Mouse (Mus musculus): Measurements from ENCODE around the gene Six3.

Six3 gene

GRCm38 (mm10) chr17:85613266-85613860, at the start of gene Six3:
Six3 (plus strand) TSS chr17:85613608.
- DNase-seq (ENCODE audit: low spot score): no peak

DNA sequence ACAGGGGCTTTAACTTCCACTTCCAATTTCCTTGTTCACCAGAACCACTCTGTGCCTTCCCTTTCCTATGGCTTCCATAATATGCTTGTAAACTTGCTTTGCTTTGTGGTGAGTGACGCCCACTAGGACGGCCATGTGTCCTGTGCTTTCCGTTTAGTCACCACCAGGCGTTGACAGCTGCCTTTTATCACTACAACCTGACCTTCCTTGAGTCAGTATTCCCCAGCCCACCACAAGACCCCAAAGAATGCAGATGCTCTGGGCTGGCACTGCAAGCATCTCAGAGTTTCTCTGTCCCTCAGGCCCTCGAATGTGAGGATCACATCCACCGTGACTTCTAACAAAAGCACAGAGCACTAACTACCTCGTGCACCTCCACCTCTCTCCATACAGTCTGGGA, 49.3 kb upstream of the Six3 start:
- no peak for DNase-seq (ENCODE audit: low spot score)

- DNase-seq (ENCODE audit: low spot score): no peak
Measured at GRCm38 (mm10) chr17:85574023-85574422, 39.4 kb upstream of the Six3 start.

DNA sequence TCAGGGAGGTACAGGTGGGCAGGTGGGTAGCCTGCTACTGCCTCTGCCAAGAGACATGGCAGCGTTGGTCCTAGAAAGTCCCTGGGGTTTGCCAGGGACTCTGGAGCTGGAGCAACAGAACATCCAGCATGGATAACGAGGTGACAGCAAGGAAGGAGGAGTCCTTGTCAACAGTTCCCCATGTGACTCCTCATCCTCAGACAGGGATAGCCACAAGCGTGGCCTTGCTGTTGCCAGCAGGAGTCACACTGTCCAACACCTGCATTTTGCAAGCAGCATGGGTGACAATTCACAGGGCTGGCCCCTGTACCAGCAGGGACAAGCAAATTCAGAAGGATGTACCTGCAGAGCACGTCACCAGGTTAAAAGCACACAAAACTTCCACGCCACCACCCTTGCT, 35.1 kb upstream of the Six3 start:
- no peak for DNase-seq (ENCODE audit: low spot score)

DNA sequence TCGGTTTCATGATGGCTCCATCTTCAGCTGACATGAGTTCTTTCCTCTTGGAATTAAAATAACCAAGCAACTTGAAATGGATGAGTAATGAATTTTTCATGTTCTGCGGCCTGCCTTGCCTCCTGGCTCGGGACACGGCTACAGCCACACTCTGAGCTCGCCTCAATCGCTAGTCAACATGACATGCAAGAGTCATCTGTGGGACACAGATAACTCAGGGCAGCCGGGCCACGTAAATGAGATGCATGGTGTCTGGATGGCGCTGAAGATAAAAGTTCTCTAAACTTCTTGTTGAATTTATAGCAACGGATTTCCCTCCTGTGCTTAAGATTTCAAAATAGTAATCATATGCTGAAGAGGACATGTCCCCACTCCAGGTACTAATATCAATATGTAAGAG, 34.1 kb upstream of the Six3 start:
- no peak for DNase-seq (ENCODE audit: low spot score)

GRCm38 (mm10) chr17:85580221-85580620, 33.2 kb upstream of the Six3 start:
- DNase-seq (ENCODE audit: low spot score): no peak

- DNase-seq (ENCODE audit: low spot score): no peak
Measured at GRCm38 (mm10) chr17:85584170-85584569, 29.2 kb upstream of the Six3 start.

DNA sequence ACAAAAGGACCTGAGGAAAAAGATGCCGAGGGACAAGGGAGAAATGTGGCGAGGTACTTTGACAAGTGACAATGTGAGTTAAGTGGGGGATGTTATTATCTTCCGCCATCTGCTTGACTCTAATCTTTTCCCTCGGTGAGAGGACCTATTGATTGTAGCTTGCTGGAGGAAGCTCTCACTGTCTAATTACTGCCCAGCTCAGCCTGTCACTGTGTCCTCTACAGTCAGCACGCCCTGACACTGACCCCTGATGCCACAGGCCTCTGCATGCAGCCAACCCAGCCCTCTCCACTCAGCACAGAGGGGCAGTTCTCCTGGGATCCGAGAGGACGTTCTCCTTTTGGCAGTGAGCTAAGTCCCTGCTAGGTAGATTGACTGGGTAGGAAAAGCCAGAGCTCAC, 28.8 kb upstream of the Six3 start:
- no peak for DNase-seq (ENCODE audit: low spot score)

- no peak for DNase-seq (ENCODE audit: low spot score)
Measured at GRCm38 (mm10) chr17:85585779-85586178, 27.6 kb upstream of the Six3 start.

- DNase-seq (ENCODE audit: low spot score): no peak
Measured at GRCm38 (mm10) chr17:85591976-85592375, 21.4 kb upstream of the Six3 start.

DNA sequence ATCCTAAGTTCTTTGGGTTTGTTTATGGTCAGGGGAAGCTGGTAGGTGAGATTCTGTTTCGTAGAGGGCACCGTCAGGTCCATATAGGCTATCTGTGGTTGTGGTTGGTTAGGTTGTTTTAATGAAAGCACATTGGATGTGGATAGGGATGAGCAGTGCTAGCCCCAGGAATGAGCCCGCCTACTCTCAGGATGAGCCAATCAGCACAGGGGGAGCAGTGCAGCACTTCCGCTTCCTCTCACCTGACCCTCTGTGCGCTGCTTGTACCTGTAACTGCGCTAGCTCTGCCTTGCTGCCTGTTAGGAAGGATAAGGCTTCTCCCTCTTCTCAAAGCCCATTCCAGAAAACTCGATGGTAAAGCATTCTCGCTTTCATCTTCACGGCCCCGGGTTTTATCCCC, 17.6 kb upstream of the Six3 start:
- no peak for DNase-seq (ENCODE audit: low spot score)

- DNase-seq (ENCODE audit: low spot score): no peak
Measured at GRCm38 (mm10) chr17:85596341-85596890, 17.0 kb upstream of the Six3 start.

- no peak for DNase-seq (ENCODE audit: low spot score)
Measured at GRCm38 (mm10) chr17:85599520-85599919, 13.9 kb upstream of the Six3 start.

DNA sequence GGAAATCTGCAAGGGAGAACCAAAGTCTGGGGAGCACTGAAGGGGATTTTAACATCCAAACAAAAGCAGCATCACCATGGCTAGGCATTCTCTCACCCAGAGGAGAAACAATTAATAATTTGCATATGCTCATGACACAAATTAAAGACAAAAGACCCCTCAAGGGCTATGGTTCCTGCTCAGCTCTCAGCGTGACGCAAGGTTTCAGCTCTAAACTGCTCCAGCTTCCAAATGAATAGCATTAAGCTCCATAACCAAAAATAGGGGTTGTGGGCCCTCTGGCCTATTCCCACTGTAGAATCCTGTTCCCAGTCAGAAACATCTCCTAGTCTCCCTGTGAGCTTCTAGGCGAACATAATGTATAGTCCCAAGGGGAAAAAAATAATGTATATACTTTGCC, 6.9 kb upstream of the Six3 start:
- no peak for DNase-seq (ENCODE audit: low spot score)

- no peak for DNase-seq (ENCODE audit: low spot score)
Measured at GRCm38 (mm10) chr17:85607556-85608365, 5.6 kb upstream of the Six3 start.

GRCm38 (mm10) chr17:85608366-85609093, 4.9 kb upstream of the Six3 start:
- no peak for DNase-seq (ENCODE audit: low spot score)

- no peak for DNase-seq (ENCODE audit: low spot score)
Measured at GRCm38 (mm10) chr17:85609094-85609425, 4.3 kb upstream of the Six3 start.

DNA sequence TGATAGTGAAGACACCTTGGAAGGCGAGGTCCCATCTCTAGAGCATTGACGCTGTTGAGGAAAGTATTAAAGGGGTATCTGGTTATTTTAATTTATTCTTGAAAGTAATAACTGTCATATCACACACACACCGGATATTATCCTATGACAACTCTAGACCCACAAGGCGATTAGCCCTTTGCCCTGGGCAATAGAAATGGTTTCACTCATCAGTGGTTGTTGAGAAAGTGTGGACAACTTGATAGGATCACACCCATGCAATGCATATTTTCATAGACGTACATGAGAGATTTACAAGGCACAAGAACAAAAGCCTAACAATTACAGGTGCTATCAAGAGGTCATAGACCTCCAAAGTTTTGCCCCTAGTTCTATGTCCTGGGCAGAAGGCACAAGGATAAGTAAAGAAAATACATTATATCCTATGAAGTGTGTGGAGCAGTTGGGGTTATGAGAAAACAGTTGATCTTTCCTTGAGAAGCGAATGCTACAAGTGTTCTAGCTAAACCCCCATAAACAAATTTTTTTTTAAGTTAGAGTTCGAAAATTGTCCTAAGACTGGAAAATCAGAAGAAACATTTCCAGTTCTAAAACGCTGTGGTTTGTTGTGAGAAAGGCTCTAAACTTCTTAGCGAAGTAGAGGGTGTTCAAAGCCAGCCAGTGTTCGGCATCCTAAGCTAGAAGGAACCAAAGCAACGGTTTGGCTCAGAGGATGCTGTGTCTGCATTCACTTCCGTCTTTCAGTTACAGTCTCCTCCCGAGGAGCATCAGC, 3.6 kb upstream of the Six3 start:
- no peak for DNase-seq (ENCODE audit: low spot score)

GRCm38 (mm10) chr17:85610393-85611115, 2.9 kb upstream of the Six3 start:
- DNase-seq (ENCODE audit: low spot score): no peak

- no peak for DNase-seq (ENCODE audit: low spot score)
Measured at GRCm38 (mm10) chr17:85611521-85612515, 1.6 kb upstream of the Six3 start.

All from ovary, postnatal 14 days (tissue).